Mouse (Mus musculus) G1E (cell line): Measurements from ENCODE around the gene Cyp2u1.

Experiments used
- CTCF ChIP-seq: IDR thresholded peaks from 2 replicates; pipeline ENCODE4 v1.5.1; 2012; ENCODE audit warnings: low read depth, low read length, inconsistent platforms, mixed read lengths
- GATA1 ChIP-seq: IDR thresholded peaks from 2 replicates; pipeline ENCODE4 v1.6.1; 2012; ENCODE audit warnings: borderline replicate concordance, low read length, inconsistent platforms, mixed read lengths
- POLR2AphosphoS5 ChIP-seq: IDR thresholded peaks from 2 replicates; pipeline ENCODE4 v1.6.1; 2012; ENCODE audit warnings: low read depth, low read length, inconsistent platforms; ENCODE audit not compliant: insufficient replicate concordance
- TAL1 ChIP-seq: conservative IDR thresholded peaks from 2 replicates; pipeline ENCODE4 v1.6.1; 2012; ENCODE audit warnings: low read depth, low read length, inconsistent platforms, mixed read lengths

DNA sequence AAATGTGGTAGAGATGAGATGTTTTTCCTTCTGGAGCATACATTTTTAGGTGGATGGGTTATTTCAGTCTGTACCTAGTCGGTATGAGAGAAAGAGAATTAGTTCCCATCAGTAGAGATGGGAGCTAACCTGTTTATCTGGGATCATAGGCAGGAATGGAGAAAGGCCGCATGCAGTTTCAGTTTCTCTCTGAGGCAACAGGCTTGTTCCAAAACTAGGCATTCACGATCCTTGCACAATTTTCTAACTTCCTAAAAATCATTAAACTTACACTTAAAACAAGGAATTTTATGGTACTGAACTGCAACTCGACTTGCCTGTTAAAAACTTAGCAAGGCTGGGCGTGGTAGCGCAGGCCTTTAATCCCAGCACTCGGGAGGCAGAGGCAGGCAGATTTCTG lies 47.5 kb upstream of the Cyp2u1 start:
- no peak for TF ChIP-seq POLR2AphosphoS5
- TF ChIP-seq GATA1 = no peak
- no peak for TF ChIP-seq CTCF
- no peak for TF ChIP-seq TAL1
